Mouse (Mus musculus): ENCODE data around the gene Zfp592.
A peak's percentile ranks its signal among the peaks of the same experiment; 100 is the strongest.

The Zfp592 gene

GRCm38 (mm10) chr7:80994663-80995005 is 1.2 kb downstream of the Zfp592 start:
- no peak for DNase-seq

GRCm38 (mm10) chr7:80995266-80996146 is 2.0 kb downstream of the Zfp592 start:
- no peak for DNase-seq

- DNase-seq: no peak
Measured at GRCm38 (mm10) chr7:80997776-80998175, 4.3 kb downstream of the Zfp592 start.

- no peak for DNase-seq
Measured at GRCm38 (mm10) chr7:80999536-80999935, 6.1 kb downstream of the Zfp592 start.

GRCm38 (mm10) chr7:81001844-81002243 is 8.4 kb downstream of the Zfp592 start:
- no peak for DNase-seq

- no peak for DNase-seq
Measured at GRCm38 (mm10) chr7:81004556-81005079, 11.1 kb downstream of the Zfp592 start.

- DNase-seq: no peak
Measured at GRCm38 (mm10) chr7:81005969-81006368, 12.5 kb downstream of the Zfp592 start.

- DNase-seq: no peak
Measured at GRCm38 (mm10) chr7:81008285-81008684, 14.8 kb downstream of the Zfp592 start.

- DNase-seq: no peak
Measured at GRCm38 (mm10) chr7:81011576-81011975, 18.1 kb downstream of the Zfp592 start.

GRCm38 (mm10) chr7:81020307-81020706 is 26.8 kb downstream of the Zfp592 start:
- DNase-seq: no peak

- DNase-seq: no peak
Measured at GRCm38 (mm10) chr7:81022731-81023130, 29.2 kb downstream of the Zfp592 start.

GRCm38 (mm10) chr7:81024118-81024517 is 30.6 kb downstream of the Zfp592 start:
- DNase-seq: no peak

GRCm38 (mm10) chr7:81024651-81025050 is 31.2 kb downstream of the Zfp592 start:
- no peak for DNase-seq

GRCm38 (mm10) chr7:81025751-81026150 is 32.3 kb downstream of the Zfp592 start:
- DNase-seq: no peak

GRCm38 (mm10) chr7:81039711-81040110 is 46.2 kb downstream of the Zfp592 start:
- DNase-seq: no peak

GRCm38 (mm10) chr7:81043023-81043620 is 49.6 kb downstream of the Zfp592 start:
- DNase-seq: no peak

- no peak for DNase-seq
Measured at GRCm38 (mm10) chr7:81047847-81048246, 54.4 kb downstream of the Zfp592 start.

- DNase-seq: peak in 1 of 2 experiments; percentile 24
Measured at GRCm38 (mm10) chr7:81048513-81048912, 55.0 kb downstream of the Zfp592 start.

GRCm38 (mm10) chr7:81049966-81050365 is 56.5 kb downstream of the Zfp592 start:
- DNase-seq: no peak

GRCm38 (mm10) chr7:81055709-81056370 is 62.4 kb downstream of the Zfp592 start:
- DNase-seq: no peak

GRCm38 (mm10) chr7:81057471-81057870 is 64.0 kb downstream of the Zfp592 start, which contains the start of gene Alpk3:
Gene Alpk3, plus strand, starts transcription at chr7:81057600.
- DNase-seq: no peak

GRCm38 (mm10) chr7:81057901-81058711 is 64.6 kb downstream of the Zfp592 start:
- DNase-seq: peak in 1 of 2 experiments; percentile 14

Data from lung, adult 18-20 months (tissue).